Mouse (Mus musculus): ENCODE measurements at regions not wholly inside any gene's neighbourhood (a gene's known extent, or its start where the extent isn't known, plus 50 kb on each side); places are given as distances from the start of the nearest gene placed in this dataset.
A peak's percentile ranks its signal among the peaks of the same experiment; 100 is the strongest.
"Not testable (repeated sequence)": the region's sequence is repeated elsewhere in the genome, so short reads cannot be mapped to it uniquely, and the experiment has no call there.

DNA sequence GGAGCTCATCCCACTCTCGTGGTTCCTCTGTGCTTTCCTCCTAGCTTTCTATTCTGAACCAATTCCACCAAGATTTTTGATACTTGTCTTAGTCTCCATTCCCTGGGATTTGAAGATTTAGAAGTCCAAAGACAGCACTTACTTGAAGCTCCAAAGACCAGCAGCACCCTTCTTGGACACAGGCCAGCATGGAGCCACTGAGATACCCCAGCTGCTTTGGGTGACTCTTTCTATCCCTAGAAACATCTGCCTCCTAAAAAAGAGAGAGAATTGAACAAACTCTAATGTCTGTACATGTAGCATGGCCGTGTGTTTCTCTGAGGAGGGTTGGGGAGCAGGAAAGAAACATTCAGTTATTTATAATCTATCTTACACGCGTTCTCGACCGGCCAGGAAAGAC lies 235.5 kb downstream of the Snx19 start:
- DNase-seq = no peak

DNA sequence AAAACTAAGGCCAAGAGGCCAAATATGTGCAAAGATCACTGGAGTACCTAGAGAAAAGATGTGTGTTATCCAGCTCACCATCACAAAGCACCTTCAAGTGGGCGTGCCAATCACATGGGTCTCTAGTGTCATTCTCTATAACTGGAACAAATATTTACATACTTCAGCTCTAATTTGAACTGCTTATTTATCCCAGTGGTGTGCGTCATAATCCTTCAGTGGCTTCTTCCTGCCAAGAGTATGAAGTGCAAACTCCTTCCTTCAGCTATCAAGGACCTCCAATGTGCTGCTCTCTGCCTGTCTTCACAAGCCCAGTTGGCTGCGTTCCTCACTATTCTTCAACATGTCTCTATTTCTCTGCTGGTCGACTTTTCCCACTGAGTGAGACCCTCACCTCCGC lies 227.1 kb downstream of the Snx19 start:
- DNase-seq = no peak

DNA sequence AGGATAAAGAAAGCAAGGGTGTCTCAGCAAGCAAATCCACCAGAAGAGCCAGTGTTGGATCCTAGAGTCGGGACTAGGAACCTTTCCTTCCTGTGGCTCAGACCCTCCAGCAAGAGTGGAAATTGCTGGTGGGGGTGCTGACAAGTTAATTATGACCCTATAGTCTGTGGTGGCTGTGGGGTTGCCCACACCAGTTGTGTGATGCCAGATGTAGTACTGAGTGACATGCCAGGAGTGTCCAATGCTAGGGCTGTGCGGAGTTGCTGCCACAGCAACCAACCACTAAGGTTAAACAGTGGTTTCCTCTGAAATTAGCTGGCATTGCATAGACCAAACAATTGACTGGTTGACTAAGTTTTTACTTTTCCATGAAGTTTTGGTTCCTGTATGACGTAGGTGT lies 226.3 kb downstream of the Snx19 start:
- no peak for DNase-seq

DNA sequence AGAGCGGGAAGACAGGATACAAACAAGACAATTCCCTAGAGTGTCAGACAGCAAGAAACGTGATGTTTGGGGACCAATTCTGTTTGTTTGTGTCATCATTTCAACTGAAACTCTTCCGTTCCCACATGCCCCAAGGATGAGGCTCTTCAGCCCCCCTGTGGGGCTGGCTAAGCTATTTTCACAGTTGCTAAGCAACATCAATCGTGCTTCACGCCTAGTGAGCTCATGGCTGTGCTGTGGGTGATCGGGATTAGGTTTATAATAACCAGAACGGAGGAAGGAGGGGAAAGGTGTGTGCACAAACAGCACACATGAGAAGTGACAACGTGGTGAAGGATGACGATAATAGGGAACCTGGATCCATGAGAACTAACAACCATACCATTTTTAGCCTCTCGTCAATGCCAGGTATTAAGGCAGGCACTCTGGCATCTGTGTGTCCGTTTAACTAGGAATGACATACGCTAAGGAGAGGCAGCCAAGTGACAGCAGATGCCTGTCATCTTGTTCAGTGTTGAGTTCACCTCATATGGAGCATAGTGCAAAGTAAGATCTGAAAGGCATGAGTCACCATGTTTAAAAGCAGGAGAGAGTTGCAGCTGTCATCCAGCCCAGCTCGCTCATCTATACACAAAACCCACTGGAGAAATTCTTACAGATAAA lies 222.6 kb downstream of the Snx19 start:
- peak; percentile 28 for DNase-seq

DNA sequence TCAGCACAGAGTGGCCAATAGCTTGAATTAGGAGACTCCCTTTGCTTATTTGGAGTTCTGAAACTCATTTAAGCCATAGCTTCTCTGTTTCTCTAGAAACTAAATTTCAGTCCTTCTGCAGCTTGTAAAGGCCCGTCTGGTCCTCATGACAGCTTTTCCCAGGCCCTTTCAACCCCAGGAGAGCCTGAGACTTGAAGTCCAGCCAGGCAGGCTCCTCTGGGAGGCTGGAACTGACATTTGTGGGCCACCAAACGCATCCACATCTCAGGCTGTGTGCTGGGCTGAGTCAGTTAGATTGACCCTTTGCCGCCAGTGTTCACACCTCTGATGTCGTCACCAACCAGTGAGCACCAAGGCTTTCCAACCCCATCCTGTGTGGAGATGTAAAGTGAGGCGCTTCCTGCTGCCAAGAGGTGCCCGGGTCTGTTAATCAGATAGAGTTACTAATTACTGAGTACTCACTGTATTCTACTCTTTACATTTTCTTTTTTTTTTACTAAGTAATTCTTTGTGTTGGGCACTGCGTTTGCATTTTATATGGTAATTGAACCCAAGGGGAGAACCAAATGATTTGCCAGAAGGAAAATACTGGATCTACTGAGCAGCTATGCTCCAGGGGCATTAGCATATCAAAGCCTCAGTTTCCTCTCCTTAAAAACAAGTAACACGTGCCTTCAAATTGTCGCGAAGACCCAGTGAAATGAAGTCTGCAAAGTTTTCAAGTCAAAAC lies 207.0 kb downstream of the Snx19 start:
- DNase-seq = no peak

DNA sequence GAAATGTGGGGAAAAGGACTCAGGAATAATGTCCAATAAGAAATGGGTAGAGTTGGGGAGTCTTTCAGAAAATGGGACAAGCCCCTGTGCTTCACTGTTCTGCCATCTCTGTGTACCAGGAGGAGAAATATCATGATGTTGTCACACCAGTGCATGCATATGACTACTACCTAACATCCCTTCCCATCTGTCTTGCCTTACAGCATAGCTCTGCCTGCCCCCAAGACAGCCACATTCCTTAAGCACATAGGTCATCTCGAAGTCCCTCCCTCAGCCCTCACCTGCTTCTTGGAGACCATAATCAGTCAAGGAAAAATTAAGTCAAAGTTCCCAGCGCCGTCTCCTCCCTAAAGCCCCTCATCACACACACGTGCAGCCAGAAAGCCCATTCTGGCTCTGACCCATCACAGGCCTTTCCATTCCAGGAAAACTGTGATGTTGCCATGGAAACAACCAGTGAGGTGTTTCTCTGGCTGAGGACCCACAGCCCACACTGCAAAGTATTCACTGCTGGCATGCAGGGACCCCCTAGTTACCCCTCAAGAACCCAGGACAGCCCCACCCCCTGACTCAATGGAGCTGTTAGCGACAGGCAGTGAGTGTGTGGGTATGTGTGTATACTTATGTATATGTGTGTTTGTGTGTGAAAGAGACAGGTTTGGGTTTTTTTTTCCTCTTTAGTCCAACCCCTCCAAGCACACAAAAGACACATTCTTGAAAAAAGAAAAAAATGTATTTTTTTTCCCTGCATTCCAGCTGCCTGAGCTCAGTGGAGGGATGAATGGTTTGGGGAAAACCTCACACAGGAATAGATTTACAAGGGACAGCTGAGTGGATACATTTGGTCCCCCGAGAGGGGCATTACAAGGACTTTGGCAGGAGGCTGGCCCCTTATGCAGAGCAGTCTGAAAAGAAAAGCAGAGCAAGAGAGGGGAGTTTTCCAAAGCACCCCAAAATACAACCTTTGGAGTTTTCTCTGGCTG lies 205.5 kb downstream of the Snx19 start:
- peak; percentile 36 for DNase-seq

DNA sequence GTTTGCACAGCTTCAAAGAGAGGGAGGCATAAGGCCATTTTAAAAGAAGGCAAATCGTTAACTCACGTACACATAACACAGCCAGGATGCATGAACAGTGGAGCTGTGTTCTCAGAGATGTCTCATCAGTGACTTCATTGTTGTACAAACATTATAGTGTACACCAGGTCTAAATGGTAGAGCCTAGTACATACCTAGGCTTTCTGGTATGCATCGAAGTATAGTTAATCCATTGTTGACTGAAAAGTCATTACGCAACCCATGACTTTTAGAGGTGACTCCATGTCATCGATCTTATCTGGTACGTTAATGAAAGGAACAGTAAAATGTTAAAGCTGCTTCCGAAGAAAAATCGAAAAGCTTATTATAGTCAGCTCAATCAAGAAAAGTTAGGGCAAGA lies 198.7 kb downstream of the Snx19 start:
- no peak for DNase-seq

DNA sequence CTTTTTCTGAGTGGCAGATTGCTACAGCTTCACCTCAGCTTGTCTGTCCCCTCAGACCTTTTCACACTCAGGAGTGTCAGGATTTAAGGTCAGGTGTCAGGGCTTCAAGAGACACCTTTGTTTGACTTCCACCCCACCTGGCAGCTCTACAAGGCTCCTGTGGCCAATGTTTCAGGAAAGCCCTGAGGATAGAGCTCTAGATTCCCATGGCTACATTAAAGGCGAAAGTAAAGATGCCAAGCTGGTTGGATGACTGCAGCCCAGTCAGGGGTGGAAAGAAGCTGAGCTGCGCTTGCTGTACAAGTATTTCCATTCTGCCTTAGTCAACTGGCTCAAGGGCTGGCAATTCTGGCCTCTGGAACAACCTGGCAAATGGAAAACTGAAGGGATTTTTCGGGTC lies 198.2 kb downstream of the Snx19 start:
- DNase-seq = no peak

DNA sequence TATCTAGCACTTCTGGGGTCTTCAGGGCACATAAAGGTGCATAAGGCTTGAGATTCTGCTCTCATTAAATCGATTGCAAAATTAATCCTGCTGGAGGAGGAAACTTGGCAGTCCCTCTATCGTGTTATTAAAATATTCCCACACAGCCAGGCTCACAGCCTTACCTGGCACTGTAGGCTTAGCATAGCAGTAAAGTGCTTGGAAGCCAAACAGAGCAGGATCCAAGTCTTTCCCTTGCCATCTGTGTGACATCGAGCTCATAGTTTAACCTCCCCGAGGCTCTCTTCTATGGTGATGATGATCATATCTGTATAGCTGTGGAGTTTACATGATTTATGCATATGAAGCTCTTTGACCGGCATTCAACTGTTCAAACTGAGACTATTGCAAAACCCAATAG lies 197.6 kb downstream of the Snx19 start:
- DNase-seq = no peak

DNA sequence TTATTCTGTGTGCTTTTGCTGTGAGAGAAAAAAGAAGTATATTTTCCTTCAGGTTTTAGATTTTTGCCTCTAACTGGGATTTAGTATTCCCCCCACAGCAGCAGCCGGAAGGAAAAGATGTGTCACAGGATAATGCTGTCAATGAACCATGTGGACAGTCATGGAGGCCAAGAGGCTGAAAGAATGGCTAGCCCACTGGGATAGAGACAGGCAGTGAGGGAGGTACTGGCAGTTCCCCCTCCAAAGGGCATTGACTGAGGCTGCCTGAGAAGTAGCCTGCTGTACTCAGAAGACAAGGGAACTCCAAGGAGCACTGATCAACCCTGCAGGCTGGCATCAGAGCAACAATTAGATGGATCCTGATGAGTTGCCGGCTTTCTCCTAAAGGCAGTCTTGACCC lies 192.4 kb downstream of the Snx19 start:
- no peak for DNase-seq

DNA sequence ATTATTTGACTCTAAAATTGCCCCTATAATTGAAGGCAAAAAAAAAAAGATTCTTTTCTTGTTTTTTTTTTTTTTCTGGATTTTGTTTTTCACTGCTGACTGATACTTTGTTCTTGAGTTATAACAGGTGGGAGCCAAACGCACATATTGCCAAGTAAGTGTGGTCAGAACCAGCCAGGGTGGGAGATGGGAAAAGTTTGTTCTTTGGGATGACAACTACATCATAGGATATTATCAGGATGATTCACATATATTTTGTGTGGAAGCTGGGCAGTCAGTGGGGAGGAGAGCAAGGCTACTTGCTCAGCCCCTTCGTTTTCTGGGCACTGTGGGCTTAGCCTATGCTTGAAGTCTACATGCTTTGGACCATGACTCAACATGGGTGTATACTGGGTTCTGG lies 191.3 kb downstream of the Snx19 start:
- no peak for DNase-seq

DNA sequence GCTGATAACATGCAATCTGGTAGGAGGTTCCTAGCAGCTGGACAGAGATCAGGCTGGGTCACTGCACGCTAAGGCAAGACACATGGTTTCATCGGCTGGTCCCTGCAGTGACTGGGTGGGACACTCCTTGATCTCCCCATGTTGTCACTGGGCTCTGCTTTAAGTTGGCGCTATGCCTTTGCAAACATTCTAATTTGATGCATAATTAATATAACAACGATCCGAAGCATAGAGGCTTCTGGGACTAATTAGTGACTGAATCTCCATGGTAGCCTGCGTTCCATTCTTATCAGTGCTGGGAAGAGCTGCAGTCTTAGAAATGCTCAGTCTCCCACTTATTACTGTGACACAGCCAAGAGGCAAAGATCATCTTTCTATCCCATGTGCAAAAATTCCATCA lies 186.8 kb downstream of the Snx19 start:
- DNase-seq = no peak

DNA sequence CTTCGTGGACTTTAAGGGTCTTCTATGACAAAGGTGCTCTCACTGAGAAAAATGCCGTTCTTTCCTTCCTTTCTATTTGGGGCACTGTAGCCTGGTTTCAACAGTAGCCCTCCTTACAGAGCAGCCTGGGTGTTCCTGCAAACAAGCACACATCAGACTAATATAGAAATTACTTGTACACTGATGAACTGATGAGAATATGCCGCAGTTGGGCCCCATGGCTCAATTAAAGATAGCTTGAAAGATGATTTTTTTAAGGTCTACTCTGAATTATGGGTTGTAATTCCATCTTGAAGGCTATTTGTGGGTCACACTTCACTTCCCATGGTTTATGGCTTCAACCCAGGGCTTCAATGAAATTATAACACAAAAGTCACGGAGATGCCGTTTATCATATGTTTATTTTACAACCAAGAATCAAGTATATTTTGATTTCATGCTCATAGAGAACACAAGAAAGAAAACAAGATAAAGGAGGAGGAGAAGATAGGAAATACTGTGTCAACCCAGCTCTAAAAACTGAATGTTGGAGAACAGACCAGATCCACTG lies 186.2 kb downstream of the Snx19 start:
- DNase-seq = no peak

DNA sequence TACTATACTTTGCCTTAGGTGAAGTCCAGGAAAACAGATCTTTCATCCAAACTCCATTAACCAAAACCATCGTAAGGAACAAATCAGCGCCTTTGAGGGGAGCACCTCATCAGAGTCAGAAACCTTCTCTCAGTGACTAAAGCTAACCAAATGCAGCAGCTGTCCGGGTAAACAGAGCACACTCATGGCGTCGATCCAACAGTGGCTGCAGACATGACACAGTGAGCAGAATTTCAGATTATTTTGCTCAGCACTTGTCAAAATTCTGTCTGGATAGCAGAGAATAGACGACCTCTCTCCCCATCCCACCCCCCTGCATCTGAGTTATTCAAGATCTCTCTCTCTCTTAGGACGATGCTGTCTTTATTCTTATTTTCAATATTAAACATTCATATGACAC lies 183.4 kb downstream of the Snx19 start:
- DNase-seq = no peak

DNA sequence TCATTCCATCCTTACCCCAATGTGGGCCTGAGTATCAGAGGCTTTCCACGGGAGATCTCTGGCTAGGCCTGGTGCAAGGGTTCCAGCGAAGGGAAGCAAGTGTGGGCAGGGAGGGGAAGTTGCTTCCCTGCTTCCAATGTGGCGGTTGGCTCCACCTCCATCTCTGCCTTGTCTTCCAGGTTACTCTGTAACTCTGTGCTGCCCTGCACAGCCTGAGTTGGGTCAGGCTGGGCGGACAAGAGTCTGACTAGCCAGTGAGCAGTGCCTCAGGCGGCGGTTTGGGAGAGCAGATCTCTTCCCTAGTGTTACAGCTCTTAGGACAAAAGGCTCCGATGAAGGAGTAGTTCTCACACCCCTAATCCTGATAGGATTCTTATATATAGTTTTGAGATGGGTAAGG lies 172.8 kb downstream of the Snx19 start:
- no peak for DNase-seq

DNA sequence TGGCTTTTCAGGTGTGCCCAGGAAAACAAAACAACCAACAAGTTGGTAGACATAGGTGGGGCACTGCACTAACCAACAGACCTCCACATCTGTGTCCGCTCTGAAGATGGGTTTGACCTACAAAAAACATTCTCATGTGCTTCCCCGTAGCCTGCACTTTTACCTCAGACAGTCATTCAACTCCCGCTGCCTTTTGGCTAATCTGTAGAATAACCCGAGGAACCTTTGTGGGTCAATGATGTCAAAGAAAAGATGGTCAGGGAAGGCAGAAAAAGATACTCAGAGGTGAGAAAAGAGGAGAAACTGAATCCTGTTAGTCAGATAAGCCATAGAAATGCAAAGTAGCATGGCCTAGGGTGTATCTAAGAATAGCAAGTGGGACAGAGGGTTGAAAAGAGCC lies 170.8 kb downstream of the Snx19 start:
- DNase-seq = no peak

DNA sequence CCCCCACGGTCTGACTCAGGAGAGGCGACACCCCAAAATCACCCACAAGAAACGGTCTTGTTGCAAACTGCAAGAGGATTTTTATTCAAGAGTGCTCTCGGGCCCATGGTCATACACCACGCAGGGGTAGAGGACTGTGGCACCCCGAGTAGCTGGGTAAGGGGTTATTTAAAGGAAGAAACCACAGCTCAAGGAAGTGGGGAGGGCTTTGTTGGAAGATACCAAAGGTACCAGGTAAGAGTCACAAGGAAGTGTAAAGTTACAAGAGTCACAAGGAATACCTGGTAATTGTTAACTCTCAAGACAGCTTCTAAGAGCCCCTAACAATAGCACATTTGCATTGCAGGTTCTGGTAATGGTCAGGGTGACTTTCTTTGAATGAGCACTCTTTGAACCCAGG lies 170.2 kb downstream of the Snx19 start:
- not testable (repeated sequence) for DNase-seq

DNA sequence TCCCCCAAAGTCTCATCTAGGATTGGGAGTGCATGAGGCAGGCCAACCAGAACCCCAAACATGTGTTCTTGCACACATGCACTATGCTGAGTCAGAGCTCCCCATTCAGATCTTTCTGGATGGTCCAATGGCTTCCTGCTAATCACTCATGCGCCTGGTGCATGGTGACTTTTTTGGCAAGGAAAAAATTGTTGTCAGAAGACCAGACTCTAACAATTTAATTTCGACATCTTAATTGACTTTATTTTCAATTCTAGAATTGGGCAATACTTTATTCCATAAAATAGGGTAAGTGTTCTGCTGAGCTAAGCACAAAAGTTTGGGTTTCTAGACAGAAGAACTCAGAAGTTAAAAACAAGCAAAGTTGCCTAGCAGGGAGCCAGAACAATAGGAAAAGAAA lies 165.7 kb downstream of the Snx19 start:
- DNase-seq = no peak

DNA sequence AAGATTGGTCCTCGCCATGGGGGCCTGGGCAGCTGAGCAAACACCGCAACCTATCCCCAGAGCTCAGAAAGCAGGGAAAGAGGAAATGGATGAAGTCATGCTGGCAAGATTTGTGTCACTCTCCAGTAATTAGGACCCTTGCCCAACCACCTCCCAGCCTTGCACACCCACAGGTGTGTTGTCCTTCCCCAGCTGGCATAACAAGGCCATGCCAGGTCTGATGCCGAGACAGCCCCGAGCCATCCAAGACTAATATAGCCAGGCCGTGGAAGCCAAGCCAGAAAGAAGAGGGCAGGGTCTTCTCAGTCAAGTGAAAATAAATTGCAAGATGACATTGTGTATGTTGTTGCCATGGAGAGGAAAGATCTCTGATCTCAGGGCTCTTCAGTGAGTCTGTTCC lies 164.3 kb downstream of the Snx19 start:
- no peak for DNase-seq

DNA sequence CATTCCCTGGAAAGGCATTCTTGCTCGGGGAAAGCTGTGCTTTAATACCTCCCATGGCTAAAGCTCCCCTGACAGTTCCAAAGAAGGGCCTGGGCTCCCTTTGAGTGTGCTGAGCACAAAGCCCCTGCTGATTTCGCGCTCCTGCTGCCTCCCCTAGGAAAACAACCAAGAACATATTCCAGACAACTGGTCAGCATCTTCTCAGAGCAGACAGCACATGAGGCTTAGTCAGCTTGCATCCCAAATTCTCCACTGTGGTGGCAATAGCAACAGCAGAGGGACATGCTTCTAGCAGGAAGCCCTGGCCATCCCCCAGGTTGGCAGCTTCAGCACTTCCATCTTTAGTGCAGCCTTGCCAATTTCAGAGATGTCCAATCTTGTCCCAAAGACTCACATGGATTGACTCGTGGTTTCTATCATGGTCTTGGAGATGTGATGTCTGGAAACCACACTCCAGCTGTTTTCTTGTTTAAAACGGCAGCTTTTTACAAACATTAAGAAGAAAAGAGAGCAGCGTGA lies 163.8 kb downstream of the Snx19 start:
- peak; percentile 18 for DNase-seq

DNA sequence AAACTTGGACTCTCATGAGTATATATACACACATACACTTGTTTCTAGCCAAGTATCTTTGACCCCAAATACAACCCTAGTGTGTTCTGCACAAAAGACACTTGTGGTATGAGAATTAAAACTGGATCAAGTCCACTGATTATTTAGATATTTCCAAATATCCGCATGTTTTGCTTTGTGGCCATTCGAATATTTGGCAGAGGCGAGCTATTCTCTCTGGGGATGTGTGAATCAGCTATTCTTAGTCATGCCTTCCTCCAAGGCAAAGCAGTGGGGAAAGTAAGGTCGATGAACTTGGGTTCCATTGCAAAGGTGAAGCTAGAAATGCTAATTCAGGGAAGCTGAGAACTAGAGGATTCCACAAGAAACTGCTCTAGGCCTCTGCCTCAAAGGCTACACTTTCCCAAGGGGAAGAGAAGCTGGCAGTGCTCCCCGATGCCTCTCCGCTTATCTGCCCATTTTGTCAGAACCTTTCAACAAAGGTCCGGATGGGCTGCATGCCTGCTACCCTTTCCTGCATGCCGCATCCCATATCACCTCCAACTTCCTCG lies 154.4 kb downstream of the Snx19 start:
- no peak for DNase-seq

DNA sequence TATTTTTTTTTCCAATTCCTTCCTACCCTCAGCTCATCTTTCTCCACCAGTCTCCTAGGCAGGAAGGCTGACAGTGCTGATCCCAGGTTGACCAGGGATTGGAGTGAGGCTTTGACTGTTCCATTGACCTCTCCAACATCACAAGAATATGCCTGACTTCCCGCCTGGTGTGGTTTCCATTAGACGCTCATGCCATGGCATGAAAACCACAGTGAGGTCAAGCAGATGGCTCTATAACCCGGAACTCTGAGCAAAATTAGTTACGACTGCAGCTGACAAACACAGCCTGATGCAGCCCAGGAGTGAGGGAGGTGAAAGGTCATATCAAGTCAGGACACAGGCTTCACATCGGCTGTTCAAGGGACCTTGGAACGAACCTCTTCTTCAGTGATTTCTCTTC lies 153.6 kb downstream of the Snx19 start:
- DNase-seq = no peak

DNA sequence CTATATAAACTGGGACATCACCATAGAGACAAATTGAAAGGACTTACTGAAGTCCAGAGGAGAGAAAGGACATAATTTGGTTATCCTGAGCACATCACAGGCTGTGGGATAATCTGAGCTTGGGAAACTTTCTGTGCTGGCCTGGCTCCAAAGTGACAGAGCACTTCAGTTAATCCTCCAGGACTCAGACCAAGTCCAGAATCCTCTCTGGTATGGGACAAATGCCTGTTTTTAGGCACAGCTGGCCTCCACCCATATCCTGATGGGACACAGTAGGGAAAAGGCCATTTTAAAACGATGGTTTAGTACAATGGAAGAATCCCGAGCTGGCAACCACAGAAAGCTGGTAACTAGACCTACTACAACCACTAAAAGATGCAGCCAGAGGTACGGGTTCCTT lies 151.3 kb downstream of the Snx19 start:
- DNase-seq = no peak
